Mouse (Mus musculus): ENCODE measurements at regions not wholly inside any gene's neighbourhood (a gene's known extent, or its start where the extent isn't known, plus 50 kb on each side); places are given as distances from the start of the nearest gene placed in this dataset.

- TF ChIP-seq POLR2A (IDR thresholded peaks at IDR 0.05; ENCODE audit: insufficient read depth, low read depth, low read length) (no peak), CTCF (IDR thresholded peaks at IDR 0.05; ENCODE audit: insufficient read depth, low read depth, low read length) (no peak)
These were observed 158.1 kb upstream of the Rreb1 start for GRCm38 (mm10) chr13:37619841-37620725.

Measured in olfactory bulb, adult 2 months (tissue).